Mouse (Mus musculus) liver, adult 2 months (tissue): ENCODE measurements around the gene Snd1. TPM values are rescaled to one million over a fixed set of nuclear protein-coding genes. Genes with fewer than 3 reads are reported as not detected.

Experiments used
- DNase-seq: peaks from one replicate; pipeline ENCODE4 v3.0.0-alpha.2; 2011; ENCODE audit warnings: low read depth, low spot score; ENCODE audit errors: extremely low read depth
- H3K27ac ChIP-seq: fragments of 200-500 bp; replicated peaks from 2 replicates; pipeline ENCODE4 v1.5.1; 2012; ENCODE audit warnings: low read depth, mild to moderate bottlenecking, control low read depth, inconsistent platforms, low read length; ENCODE audit not compliant: insufficient read depth
- H3K27me3 ChIP-seq: fragments of 200-500 bp; 2 replicates; pipeline ENCODE4 v1.6.1; 2012; ENCODE audit warnings: mild to moderate bottlenecking, moderate library complexity, low read length, inconsistent platforms; ENCODE audit not compliant: control insufficient read depth, insufficient read depth
- H3K36me3 ChIP-seq: fragments of 200-500 bp; 2 replicates; pipeline ENCODE4 v1.6.1; 2012; ENCODE audit warnings: low read length, inconsistent platforms; ENCODE audit not compliant: control insufficient read depth, insufficient read depth
- H3K4me1 ChIP-seq: fragments of 200-500 bp; 2 replicates; pipeline ENCODE4 v1.6.1; 2011; ENCODE audit warnings: low read length; ENCODE audit not compliant: control insufficient read depth, insufficient read depth
- H3K4me3 ChIP-seq: fragments of 200-500 bp; 2 replicates; pipeline ENCODE4 v1.5.1; 2011; ENCODE audit warnings: low read depth, mild to moderate bottlenecking, control low read depth, low read length, moderate library complexity; ENCODE audit not compliant: insufficient read depth
- H3K79me2 ChIP-seq: fragments of 200-500 bp; 2 replicates; pipeline ENCODE4 v1.6.1; 2012; ENCODE audit warnings: inconsistent platforms, mild to moderate bottlenecking, low read length, moderate library complexity; ENCODE audit not compliant: control insufficient read depth, insufficient read depth
- H3K9ac ChIP-seq: fragments of 200-500 bp; 2 replicates; pipeline ENCODE4 v1.6.1; 2012; ENCODE audit warnings: low read depth, mild to moderate bottlenecking, control low read depth, inconsistent platforms, low read length
- CTCF ChIP-seq: fragments of 200-500 bp; IDR thresholded peaks from 2 replicates; pipeline ENCODE4 v1.5.1; 2011; ENCODE audit warnings: low read depth, low read length, control low read depth
- POLR2A ChIP-seq: fragments of 200-500 bp; IDR thresholded peaks from 2 replicates; pipeline ENCODE4 v1.6.1; 2011; ENCODE audit warnings: low read length, control low read depth; ENCODE audit not compliant: insufficient read depth; ENCODE audit errors: extremely low read depth
- WGBS: fragments of 180-500 bp; shearing (Covaris S2); methylation state at CpG from one replicate; pipeline ENCODE4 v1.1.7; 2018; 5-methylcytosine and 5-hydroxymethylcytosine counted together
- polyA plus RNA-seq: library from polyadenylated mRNA; depleted of rRNA; stranded (reverse); fragments of >200 nt; gene quantifications from 2 replicates; pipeline ENCODE4 v1.2.3, GENCODE M21; 2012
- total RNA-seq: library from RNA; depleted of rRNA; stranded (reverse); fragments of >200 nt; gene quantifications from 2 replicates; pipeline ENCODE4 v1.2.3, GENCODE M21; 2014

Gene Snd1
- total and polyA plus RNA-seq, 2 experiments, result 64.2 to 88.6 TPM

DNA sequence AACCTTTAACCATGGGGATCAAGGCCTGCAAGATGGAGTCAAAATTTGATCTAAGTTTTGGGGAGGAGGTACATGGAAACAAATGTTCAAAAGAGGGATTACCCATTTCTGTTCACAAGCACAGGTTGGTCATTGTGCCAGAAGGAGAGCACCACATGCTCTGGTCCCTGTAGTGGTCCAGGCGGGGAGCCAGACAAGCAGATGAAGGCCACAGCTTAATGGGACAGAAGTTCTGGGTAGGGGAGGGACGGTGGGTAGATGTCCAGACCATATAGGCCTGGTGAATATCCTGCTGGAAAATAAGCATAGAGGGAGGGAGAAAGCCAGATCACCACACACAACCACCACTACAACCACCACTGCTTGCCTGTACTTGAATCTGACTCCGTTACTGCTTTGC, 503.9 kb downstream of the Snd1 start:
- H3K36me3 ChIP-seq, result no peaks in the 10 kb centered on the region
- no peak overlapping the region for H3K9ac ChIP-seq
- TF ChIP-seq POLR2A (no peak), CTCF (no peak)
- H3K4me3 ChIP-seq, result no peak overlapping the region
- H3K27me3 ChIP-seq, result peaks cover 9% of the 10 kb centered on the region; the same call in 1 of the 2 replicates
- H3K27ac ChIP-seq, result no peak overlapping the region
- no peaks in the 10 kb centered on the region for H3K79me2 ChIP-seq
- 83% methylated on average over 3 of the region's 3 CpGs for WGBS
- H3K4me1 ChIP-seq, result no peaks in the 10 kb centered on the region; the same call in 1 of the 2 replicates
- no peak for DNase-seq

DNA sequence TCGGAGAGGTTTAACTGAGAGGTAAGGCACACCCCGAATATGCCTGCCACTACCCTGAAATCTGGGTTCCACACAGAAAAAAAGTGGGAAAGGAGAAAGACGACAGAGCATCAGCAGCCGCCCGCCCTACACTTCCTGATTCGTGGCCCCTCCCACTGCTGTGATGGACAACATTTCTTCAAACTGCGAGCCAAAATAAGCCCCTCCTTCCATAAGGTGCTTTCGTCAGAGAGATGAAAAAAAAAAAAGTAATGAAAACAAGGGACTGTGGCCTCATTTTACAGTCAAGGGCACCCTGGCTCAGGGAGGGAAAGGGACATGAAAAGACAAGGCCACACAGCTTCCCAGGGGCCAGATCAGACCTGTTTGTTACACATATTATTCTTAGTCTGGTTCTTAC, 504.6 kb downstream of the Snd1 start:
- Histone ChIP-seq H3K4me1 (no peaks in the 10 kb centered on the region; the same call in 1 of the 2 replicates), H3K79me2 (no peaks in the 10 kb centered on the region), H3K4me3 (no peak overlapping the region), H3K36me3 (no peaks in the 10 kb centered on the region), H3K27me3 (peaks cover 9% of the 10 kb centered on the region; the same call in 1 of the 2 replicates), H3K27ac (no peak overlapping the region), H3K9ac (no peak overlapping the region)
- DNase-seq, result no peak
- TF ChIP-seq CTCF, result no peak
- TF ChIP-seq POLR2A, result no peak
- 63% methylated on average over 8 of the region's 8 CpGs for WGBS

DNA sequence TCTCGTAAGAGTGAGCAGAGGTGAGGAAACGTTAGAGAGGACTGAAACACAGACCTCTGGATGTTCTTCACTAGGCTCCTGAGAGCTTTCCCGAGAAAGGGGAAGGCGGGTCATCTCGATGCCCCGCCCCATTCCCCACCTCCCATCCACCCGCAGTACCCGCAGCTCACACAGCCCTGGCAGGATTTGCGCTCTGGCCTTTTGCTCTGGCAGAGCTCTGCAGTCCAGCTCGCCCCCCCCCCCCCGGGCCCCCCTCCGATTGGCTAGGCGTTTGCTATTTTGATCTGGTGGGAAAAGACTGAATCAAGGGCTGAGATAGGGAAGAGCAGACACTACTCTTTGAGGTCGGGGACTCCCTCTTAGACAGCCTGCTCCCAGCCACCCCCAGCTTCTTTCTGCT, 505.3 kb downstream of the Snd1 start:
- no peaks in the 10 kb centered on the region for H3K36me3 ChIP-seq
- H3K27me3 ChIP-seq, result peaks cover 9% of the 10 kb centered on the region; the same call in 1 of the 2 replicates
- H3K4me1 ChIP-seq, result no peaks in the 10 kb centered on the region; the same call in 1 of the 2 replicates
- TF ChIP-seq CTCF (no peak), POLR2A (no peak)
- H3K27ac ChIP-seq, result no peak overlapping the region
- no peaks in the 10 kb centered on the region for H3K79me2 ChIP-seq
- DNase-seq, result no peak
- 6% methylated on average over 14 of the region's 14 CpGs for WGBS
- H3K4me3 ChIP-seq, result no peak overlapping the region
- no peak overlapping the region for H3K9ac ChIP-seq

DNA sequence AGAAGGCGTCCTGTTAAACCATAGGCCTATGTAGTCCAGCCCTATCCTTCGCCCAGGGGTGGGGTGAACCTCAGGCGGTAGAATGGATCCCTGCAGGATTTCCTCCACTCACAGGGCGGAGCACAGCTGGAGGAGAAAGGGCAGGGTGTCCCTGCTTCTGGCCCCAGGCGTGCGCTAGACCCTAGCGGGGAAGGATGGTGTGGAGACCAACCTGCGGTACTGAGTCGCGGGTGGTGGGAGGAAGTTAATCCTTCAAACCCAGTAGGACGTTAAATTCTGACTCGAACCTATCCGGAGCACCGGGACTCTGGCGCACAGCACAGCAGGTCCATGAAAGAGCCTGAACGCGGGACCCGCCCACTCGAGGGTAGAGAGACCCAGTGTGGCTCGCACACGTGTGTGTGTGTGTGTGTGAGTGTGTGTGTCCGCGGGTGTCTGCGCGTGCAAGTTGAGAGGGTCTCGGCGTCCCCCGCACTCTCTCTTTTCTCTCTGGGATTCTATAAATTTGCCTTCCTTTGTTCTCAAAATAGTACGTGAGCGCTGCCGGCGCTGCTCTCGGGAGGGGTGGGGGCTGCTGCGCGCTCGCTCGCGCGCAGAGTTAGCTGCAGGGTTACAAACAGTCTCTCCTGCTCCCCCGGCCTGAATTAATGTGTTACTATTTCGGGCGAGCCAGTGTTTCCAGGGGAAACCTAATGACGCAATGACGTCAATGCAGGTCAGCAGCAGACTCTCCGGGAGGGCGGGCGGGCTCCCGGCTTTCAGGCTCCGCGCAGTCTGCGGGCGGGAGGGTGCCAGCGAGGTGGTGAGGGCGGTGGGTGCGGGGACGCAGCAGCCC, 506.0 kb downstream of the Snd1 start:
- peak overlapping the region; percentile 51 for H3K4me3 ChIP-seq
- DNase-seq, result peak; percentile 39

DNA sequence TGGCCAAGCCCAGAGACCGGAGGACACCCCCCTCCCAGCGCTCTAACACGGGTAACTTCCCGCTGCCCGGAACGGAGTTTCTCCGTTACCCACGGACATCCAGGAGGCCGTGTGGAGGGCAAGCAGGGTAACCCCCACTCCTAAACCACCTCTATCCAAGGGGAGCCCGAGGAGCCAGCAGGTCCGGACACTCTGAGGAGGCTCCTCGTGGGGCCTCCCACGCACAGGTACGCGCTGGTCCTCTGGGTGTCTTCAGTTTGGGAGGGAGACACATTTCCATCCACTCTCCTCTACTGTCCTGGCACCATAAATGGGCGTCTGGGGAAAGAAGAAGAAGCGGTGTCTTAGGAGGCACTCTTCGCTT, 506.6 kb downstream of the Snd1 start:
- H3K4me1 ChIP-seq, result no peaks in the 10 kb centered on the region
- no peaks in the 10 kb centered on the region for H3K79me2 ChIP-seq
- 7% methylated on average over 18 of the region's 18 CpGs for WGBS
- TF ChIP-seq CTCF (no peak), POLR2A (no peak)
- H3K27ac ChIP-seq, result no peak overlapping the region
- no peak for DNase-seq
- H3K36me3 ChIP-seq, result no peaks in the 10 kb centered on the region
- H3K4me3 ChIP-seq, result peak overlapping the region; percentile 51; the same call in 1 of the 2 replicates
- peaks cover 9% of the 10 kb centered on the region; the same call in 1 of the 2 replicates for H3K27me3 ChIP-seq
- H3K9ac ChIP-seq, result no peak overlapping the region

More for the DNA sequence above, 506.0 kb downstream of the Snd1 start:
- WGBS, result 1% methylated on average over 56 of the region's 56 CpGs
- no peak overlapping the region for H3K27ac ChIP-seq
- peaks cover 9% of the 10 kb centered on the region; the same call in 1 of the 2 replicates for H3K27me3 ChIP-seq
- no peak overlapping the region; the same call in 1 of the 2 replicates for H3K9ac ChIP-seq
- no peaks in the 10 kb centered on the region for H3K4me1 ChIP-seq
- H3K36me3 ChIP-seq, result no peaks in the 10 kb centered on the region
- no peaks in the 10 kb centered on the region for H3K79me2 ChIP-seq
- TF ChIP-seq CTCF, result no peak
- TF ChIP-seq POLR2A, result no peak
